Mouse (Mus musculus) layer of hippocampus, postnatal 36 days (tissue): ENCODE measurements around the gene Tnr. TPM values are rescaled to one million over a fixed set of nuclear protein-coding genes. Genes with fewer than 3 reads are reported as not detected.

Source experiments
- DNase-seq, 2 experiments: peaks; one replicate each; pipeline ENCODE4 v3.0.0; 2022
- total RNA-seq, 2 experiments: library from RNA; stranded (reverse); gene quantifications; 2 replicates each; pipeline ENCODE4 v1.2.3; 2021

Gene Tnr
- total RNA-seq = 100 to 1,000 TPM; 150 to 178 TPM

DNA sequence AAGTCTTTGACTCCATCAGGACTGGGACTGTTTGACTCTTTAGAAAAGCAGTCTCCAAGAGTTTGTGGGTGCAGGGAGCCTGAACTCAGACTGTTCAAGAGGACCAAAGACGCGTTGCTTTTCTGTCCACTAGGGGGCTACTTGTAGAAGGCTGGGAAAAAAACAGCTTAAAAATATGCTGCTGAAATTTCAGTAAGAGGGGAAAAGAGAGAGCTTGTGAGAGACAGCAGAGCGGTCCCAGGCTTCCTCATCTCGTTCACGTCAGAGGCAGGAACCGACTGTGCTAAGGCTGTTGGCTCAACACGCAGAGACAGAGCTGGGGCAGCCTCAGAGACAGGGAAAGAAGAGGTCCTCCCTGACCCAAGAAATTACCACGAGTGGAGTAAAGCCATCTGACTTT lies at the start of gene Tnr:
Gene Tnr, plus strand, starts transcription at position 192 of the 400 bp plus-strand sequence.
- DNase-seq = peak; percentile 66 to 71

DNA sequence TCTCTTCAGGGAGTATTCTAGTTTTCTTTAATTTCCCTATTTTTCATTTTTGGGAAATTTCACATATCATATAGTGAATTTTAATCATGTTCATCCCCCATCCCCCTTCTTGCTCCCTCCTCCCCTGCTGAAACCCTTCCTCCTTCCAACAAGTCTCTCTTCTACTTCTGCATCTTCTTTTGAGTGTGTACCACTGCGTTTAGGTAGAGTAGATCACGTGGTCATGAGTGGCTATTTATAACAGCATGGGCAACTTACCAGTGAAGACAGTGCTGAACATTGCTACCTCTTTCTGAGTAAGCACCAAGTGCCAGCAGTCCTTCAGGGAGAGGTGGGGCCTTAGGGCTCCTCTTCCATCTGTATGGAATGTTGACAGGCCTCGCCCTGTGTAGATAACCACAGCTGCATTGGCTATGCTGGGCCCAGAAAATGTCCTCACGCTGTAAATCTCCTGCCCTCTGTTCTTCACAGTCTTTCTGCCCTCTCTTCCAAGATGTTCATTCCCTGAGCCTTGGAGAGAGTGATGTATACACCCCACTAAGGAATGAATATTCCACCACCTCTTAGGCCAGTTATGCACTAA lies 33.6 kb upstream of the Tnr start:
- DNase-seq = no peak

DNA sequence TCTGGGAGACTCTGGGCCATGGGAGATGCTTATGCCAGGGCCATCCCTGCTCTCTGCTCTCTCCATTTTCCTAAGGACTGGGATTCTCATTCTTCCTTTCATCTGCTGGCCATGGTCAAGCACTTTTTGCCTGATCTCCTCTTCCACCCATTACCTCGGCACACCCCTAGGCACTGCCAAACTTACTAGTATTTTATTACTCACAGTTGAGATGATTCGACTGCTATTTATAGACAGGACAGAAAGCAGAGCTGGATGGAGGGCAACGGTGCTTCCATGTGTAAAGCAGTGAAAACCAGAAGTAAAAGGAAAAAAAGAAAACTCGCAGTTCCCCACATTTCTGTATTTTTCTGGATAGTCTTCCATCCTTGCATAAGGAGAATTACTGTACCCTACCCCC lies 31.0 kb upstream of the Tnr start:
- DNase-seq = no peak

GRCm38 (mm10) chr1:159493720-159494499 lies 29.7 kb upstream of the Tnr start:
- no peak for DNase-seq

DNA sequence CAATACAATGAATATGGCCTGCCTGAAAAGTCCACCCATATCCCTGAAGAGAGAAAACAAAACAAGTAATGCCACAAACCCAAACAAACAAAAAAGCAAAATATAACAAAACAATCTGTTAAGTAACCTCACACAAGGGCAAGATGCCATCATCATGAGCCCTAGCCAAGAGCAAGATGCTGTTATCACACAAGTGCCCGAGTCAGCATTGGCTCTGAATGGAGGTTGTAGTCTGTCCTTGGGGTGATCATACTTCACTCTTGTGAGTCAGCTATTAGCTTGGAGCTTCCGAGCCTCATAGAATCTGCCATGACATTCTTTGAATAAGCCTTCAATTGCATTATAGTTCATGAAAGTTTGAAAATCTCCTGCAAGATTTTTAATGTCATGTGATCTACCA lies 25.3 kb upstream of the Tnr start:
- no peak for DNase-seq

GRCm38 (mm10) chr1:159499806-159500460 lies 23.6 kb upstream of the Tnr start:
- DNase-seq = no peak

DNA sequence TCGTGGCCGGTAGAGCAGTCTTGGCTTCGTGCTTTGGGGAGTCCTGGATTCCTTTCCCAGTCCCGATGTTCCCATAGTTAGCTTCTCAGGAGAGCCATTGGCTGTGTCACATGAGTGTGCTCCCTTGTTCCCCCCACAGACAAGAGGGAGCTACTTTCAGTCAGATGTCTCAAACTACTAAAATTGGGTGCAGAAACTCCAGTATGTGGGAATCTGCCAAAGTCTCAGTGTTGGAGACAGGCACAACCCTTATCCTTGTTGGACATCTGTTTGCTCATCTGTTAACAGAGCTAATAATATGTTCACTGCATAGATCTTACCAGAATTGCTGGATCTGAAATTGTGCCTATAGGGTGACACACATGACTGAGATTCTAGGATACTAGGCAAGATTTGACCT lies 21.7 kb upstream of the Tnr start:
- no peak for DNase-seq

- DNase-seq = peak in 1 of 2 experiments; percentile 27
These were observed 12.9 kb upstream of the Tnr start for GRCm38 (mm10) chr1:159510667-159511066.

DNA sequence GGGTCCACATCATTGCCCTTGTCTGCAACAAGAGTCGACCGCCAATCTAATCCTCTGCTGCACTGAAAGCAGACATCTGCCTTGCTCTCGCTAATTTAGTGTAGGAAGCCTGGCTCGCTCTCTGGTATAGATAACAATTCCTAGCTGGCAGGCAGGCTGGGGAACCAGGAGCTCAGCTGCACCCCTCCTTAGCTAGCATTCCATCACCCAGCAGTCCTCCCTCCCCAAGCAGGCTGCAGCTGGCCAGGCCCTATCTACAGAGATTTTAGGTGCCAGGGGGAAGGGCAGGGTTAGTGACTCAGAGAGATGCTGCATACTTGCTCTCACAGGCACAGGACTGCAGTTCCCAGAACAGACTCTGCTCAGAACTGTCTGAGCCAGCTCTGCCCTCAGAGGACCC lies 5.9 kb upstream of the Tnr start:
- DNase-seq = peak; percentile 52 to 54

- no peak for DNase-seq
These were observed 4.4 kb upstream of the Tnr start for GRCm38 (mm10) chr1:159519206-159519605.

GRCm38 (mm10) chr1:159523069-159523468 lies 500 bp upstream of the Tnr start:
- DNase-seq = no peak

DNA sequence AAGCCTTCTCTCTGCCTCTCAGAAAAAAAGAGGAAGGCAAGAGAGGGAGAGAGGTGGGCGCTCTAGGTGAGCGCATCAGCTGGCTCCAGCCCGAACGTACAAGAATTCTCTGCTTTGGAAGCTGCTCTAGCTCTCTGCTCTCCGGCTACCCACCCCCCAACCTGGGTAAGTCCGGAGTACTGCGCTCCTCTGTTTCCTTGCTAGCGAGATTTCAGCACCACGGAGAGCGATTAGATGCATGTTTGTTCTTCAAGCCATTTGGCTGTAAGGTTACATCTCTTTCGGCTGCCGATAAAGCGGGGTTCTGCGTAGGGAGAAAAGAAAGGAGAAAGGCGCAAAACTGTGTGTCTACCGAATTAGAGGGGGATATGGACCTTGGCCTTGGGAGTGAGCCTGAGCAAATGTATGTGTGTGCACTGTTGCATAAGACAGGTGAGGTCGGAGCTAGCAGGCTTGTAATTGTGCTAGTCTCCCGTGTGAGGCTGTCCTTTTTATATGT lies 531 bp downstream of the Tnr start:
- DNase-seq = peak; percentile 62

DNA sequence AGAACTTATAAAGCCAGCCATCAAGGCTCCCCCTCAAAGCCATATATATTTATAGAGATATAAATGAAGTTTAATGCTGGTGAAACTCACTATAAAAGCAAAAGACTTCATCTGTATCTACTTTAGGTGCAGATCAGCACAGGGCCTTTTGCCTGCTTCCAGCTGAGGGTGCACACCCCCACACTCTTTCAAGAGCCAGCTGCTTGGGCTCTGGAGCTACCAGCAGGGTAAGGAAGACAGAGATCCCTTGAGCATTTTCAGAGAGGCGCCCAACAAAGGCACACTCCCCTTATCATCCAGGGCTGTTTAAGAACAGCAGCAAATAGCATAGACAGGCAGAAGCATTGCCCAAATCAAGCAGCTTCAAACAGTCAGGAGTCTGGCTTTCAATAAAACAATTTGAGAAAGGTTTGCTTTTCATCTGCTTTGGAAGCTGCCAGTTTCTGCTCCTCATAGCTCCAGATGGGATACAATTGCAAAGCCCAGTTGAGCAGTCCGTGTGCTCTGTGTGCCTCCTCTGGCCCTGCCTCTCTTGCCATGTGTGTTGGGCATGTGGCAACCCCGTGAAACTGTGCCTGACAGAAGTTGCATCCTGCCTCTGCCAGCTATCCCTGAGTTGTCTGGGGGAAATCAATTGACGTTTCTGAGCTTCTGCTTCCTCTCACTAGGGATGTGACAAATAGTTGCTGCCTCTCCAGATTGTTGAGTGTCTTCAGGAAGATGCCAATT lies 9.4 kb downstream of the Tnr start:
- no peak for DNase-seq

- DNase-seq = no peak
These were observed 12.0 kb downstream of the Tnr start for GRCm38 (mm10) chr1:159535582-159535981.

- no peak for DNase-seq
These were observed 14.0 kb downstream of the Tnr start for GRCm38 (mm10) chr1:159537541-159537940.

GRCm38 (mm10) chr1:159538076-159538475 lies 14.5 kb downstream of the Tnr start:
- no peak for DNase-seq

DNA sequence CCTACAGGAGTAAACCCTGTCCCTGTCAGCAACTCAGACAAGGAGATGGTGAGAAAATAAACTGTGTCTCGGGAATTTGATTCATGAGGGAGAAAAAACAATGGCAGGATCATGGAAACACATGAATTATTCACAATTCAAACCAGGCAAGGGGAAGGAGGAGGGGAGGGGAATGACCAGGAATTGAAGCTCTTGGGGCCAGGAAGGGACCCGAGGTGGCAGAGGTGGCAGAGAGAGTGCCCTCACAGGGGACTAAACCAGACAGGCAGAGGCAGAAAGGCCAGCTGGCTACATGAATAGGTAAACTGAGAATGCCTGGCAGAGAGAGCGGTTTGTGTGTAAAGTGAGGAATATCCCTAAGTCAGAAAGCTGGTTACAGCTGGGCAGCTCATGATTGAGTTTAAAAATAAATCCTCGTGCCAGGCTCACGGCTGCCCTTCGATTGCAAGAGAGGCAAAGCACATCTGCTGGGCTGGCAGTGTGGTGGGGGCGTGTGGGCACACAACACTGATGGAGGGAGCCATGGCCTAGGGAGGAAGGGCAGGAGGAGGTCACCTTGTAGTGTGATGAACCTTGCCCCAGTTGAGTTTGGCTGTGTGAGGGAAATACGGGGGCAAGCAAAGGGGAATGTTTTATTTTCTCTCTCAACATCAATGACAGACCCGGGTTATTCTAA lies 22.0 kb downstream of the Tnr start:
- DNase-seq = no peak

GRCm38 (mm10) chr1:159551036-159551435 lies 27.5 kb downstream of the Tnr start:
- DNase-seq = no peak

- DNase-seq = no peak
These were observed 28.2 kb downstream of the Tnr start for GRCm38 (mm10) chr1:159551591-159552442.

DNA sequence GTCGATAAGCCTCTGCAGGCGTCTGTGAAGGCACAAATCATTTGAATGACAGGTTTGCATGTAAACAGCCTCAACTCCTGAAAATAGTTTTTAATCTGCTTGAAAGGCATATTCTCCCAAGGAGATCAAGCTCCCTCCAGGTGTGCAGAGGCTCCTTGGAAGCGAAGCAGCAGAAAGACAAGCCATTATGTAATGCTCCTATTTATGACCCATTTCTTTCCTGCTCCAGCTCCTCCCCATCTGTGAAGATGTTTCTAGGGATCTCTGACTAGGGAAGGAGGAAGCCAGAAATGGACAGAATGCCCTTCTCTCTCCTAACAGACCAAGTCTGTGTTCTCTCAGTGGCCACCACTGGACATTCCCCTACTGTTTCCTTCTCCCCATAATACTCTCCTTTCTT lies 38.0 kb downstream of the Tnr start:
- no peak for DNase-seq

DNA sequence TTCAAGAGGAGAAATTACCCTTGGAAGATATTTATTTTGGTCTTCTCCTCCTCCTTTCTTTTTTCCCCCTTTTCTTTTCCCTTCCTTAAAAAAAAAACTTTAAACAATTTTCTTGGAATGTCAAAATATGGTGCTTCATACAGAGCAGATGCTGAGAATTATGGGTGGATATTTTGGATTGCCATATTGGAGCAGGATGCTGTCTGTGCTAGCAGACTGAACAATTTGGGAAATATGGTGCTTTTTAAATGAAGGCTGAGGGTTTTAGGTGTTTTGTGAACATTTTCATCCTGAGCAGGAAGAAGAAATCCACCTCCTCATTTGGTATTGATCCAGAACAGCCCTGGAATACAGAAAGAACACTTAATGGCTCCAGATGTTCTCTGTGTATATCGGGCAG lies 41.6 kb downstream of the Tnr start:
- DNase-seq = no peak
